Mouse (Mus musculus) myocyte (in vitro differentiated cells): ENCODE data around the gene Pxmp4.

Source experiments
- E2F4 ChIP-seq: IDR thresholded peaks from one replicate; pipeline ENCODE4 v1.6.1; 2011; ENCODE audit warnings: mild to moderate bottlenecking, control low read depth, moderate library complexity; ENCODE audit not compliant: insufficient read depth
- MAX ChIP-seq: IDR thresholded peaks from one replicate; pipeline ENCODE4 v1.6.1; 2011; ENCODE audit warnings: low read depth, mild to moderate bottlenecking, control low read depth
- POLR2A ChIP-seq: IDR thresholded peaks from one replicate; pipeline ENCODE4 v1.6.1; 2011; ENCODE audit warnings: low read depth, mild to moderate bottlenecking, control low read depth, moderate library complexity; ENCODE audit not compliant: insufficient read length

- no peak for TF ChIP-seq POLR2A
- no peak for TF ChIP-seq MAX
- no peak for TF ChIP-seq E2F4
Observed at GRCm38 (mm10) chr2:154650404-154650803, 46.9 kb upstream of the Pxmp4 start.
